In genomic region chr6:91590395-91590794, GRCm38 (mm10) we compare ENCODE assay signal across 12 mouse cellular contexts.
DNase-seq lines count a peak whose midpoint lies in the region; ATAC-seq and TF ChIP-seq lines count a peak whose summit lies in the region.
"Had no signal": no experiment of that assay in that cellular context is flagged by ENCODE, and none has a peak within 500 bp of the region (broad histone marks: within the 10 kb centered on the region; RNA-seq: fewer than 3 reads in every experiment).

No protein-coding gene starts in this region.

- WGBS in embryonic facial prominence, embryonic 14.5 days = 44% methylated on average over 6 of the region's 6 CpGs
- WGBS in embryonic facial prominence, embryonic 10.5 days = 52% methylated on average over 6 of the region's 6 CpGs
- WGBS in heart, embryonic 12.5 days = 20% methylated on average over 6 of the region's 6 CpGs
- WGBS in lung, embryonic 14.5 days = 36% methylated on average over 6 of the region's 6 CpGs

- no peaks in the 10 kb centered on the region for H3K27me3 ChIP-seq in embryonic facial prominence, embryonic 14.5 days (replicated peaks; ENCODE audit: control insufficient read depth, insufficient read depth, low read length)
- H3K27me3 ChIP-seq in embryonic facial prominence, embryonic 10.5 days (replicated peaks; ENCODE audit: low read depth, poor library complexity, severe bottlenecking) = no peaks in the 10 kb centered on the region
- peaks cover 29% of the 10 kb centered on the region for H3K27me3 ChIP-seq in heart, embryonic 12.5 days (replicated peaks)
- no peaks in the 10 kb centered on the region for H3K27me3 ChIP-seq in lung, embryonic 14.5 days (ENCODE audit: insufficient read depth, low read length)

- intact Hi-C loops in left cerebral cortex, postnatal 10 days (cut with DNase I) = no loop called here

- peaks cover 17% of the 10 kb centered on the region for H3K4me1 ChIP-seq in embryonic facial prominence, embryonic 14.5 days (ENCODE audit: control insufficient read depth, insufficient read depth, low read length)
- peaks cover 28% of the 10 kb centered on the region for H3K4me1 ChIP-seq in embryonic facial prominence, embryonic 10.5 days
- peaks cover 33% of the 10 kb centered on the region for H3K4me1 ChIP-seq in heart, embryonic 12.5 days (replicated peaks)
- 0 out of 2 replicates have a peak, but pooled peaks cover 7% of the 10 kb centered on the region for H3K4me1 ChIP-seq in lung, embryonic 14.5 days (ENCODE audit: insufficient read depth)

- DNase-seq in embryonic facial prominence, embryonic 14.5 days (ENCODE audit: low spot score) = peak; percentile 63
- DNase-seq in embryonic facial prominence, embryonic 10.5 days (ENCODE audit: low spot score) = no peak
- DNase-seq in heart, adult 18-20 months = no peak
- no peak for DNase-seq in lung, embryonic 14.5 days
- no peak for DNase-seq in lung, postnatal 4 days
- DNase-seq in left cerebral cortex, postnatal 10 days (ENCODE audit: extremely low spot score in 1 of 2, low spot score in 2 of 2) = no peak
- no peak for DNase-seq in right cerebral cortex, postnatal 14 days
- DNase-seq: cerebellum, adult 2 months; embryo, embryonic 11 days had no signal

- no peak for TF ChIP-seq CTCF in lung, embryonic 14.5 days (IDR thresholded peaks at IDR 0.05; ENCODE audit: low read depth)

- H3K36me3 ChIP-seq in embryonic facial prominence, embryonic 14.5 days (ENCODE audit: control insufficient read depth, insufficient read depth, low read length) = no peaks in the 10 kb centered on the region
- H3K36me3 ChIP-seq in embryonic facial prominence, embryonic 10.5 days (replicated peaks) = no peaks in the 10 kb centered on the region
- H3K36me3 ChIP-seq in heart, embryonic 12.5 days = no peaks in the 10 kb centered on the region
- H3K36me3 ChIP-seq in lung, embryonic 14.5 days (ENCODE audit: insufficient read depth) = no peaks in the 10 kb centered on the region

- ATAC-seq in embryonic facial prominence, embryonic 14.5 days (ENCODE audit: low read depth) = peak; percentile 58
- ATAC-seq in heart, embryonic 12.5 days (ENCODE audit: insufficient number of reproducible peaks, low FRiP score) = no peak; the same call in 1 of the 2 replicates
- ATAC-seq in lung, embryonic 14.5 days (ENCODE audit: insufficient read depth) = peak; percentile 7; the same call in 1 of the 2 replicates

- H3K4me3 ChIP-seq in embryonic facial prominence, embryonic 14.5 days (ENCODE audit: low read depth, low read length) = no peak overlapping the region
- H3K4me3 ChIP-seq in embryonic facial prominence, embryonic 10.5 days = no peak overlapping the region
- H3K4me3 ChIP-seq in heart, embryonic 12.5 days = no peak overlapping the region
- H3K4me3 ChIP-seq in lung, embryonic 14.5 days (ENCODE audit: low read depth, low read length) = no peak overlapping the region

- 0 out of 2 replicates have a peak overlapping the region, but pooled peaks have one; percentile 6 for H3K9ac ChIP-seq in embryonic facial prominence, embryonic 14.5 days (ENCODE audit: low read depth, low read length)
- no peak overlapping the region for H3K9ac ChIP-seq in heart, embryonic 12.5 days
- no peak overlapping the region for H3K9ac ChIP-seq in lung, embryonic 14.5 days

- peak overlapping the region; percentile 33; the same call in 1 of the 2 replicates for H3K27ac ChIP-seq in embryonic facial prominence, embryonic 14.5 days (replicated peaks; ENCODE audit: low read depth, low read length)
- H3K27ac ChIP-seq in embryonic facial prominence, embryonic 10.5 days (replicated peaks) = no peak overlapping the region; the same call in 1 of the 2 replicates
- no peak overlapping the region for H3K27ac ChIP-seq in heart, embryonic 12.5 days (ENCODE audit: poor library complexity, severe bottlenecking)
- no peak overlapping the region for H3K27ac ChIP-seq in lung, embryonic 14.5 days (ENCODE audit: low read depth)

- no peaks in the 10 kb centered on the region for H3K9me3 ChIP-seq in embryonic facial prominence, embryonic 14.5 days (ENCODE audit: control insufficient read depth, low read length)
- no peaks in the 10 kb centered on the region for H3K9me3 ChIP-seq in embryonic facial prominence, embryonic 10.5 days
- H3K9me3 ChIP-seq in heart, embryonic 12.5 days (replicated peaks) = no peaks in the 10 kb centered on the region
- H3K9me3 ChIP-seq in lung, embryonic 14.5 days (ENCODE audit: low read depth, low read length) = no peaks in the 10 kb centered on the region

- H3K4me2 ChIP-seq in embryonic facial prominence, embryonic 14.5 days (ENCODE audit: low read depth, low read length) = no peak overlapping the region
- H3K4me2 ChIP-seq in heart, embryonic 12.5 days = peak overlapping the region; percentile 25; the same call in 1 of the 2 replicates
- H3K4me2 ChIP-seq in lung, embryonic 14.5 days = no peak overlapping the region
- H3K4me2 ChIP-seq: liver, embryonic 11.5 days; midbrain, embryonic 11.5 days had no signal
